Mouse (Mus musculus) heart, embryonic 13.5 days (tissue): ENCODE data around the gene Rbm33. TPM values are rescaled to one million over a fixed set of nuclear protein-coding genes. Genes with fewer than 3 reads are reported as not detected.

Experiments used
- ATAC-seq: fragments of 200-750 bp; cut with Nextera tagmentation; 2 replicates; pipeline ENCODE4 v1.8.0; 2017; ENCODE audit warnings: moderate TSS enrichment; ENCODE audit not compliant: insufficient number of reproducible peaks, low FRiP score, low TSS enrichment; ENCODE audit errors: extremely low read depth
- H3K27ac ChIP-seq: fragments of 300-500 bp; sonication (generic); replicated peaks from 2 replicates; pipeline ENCODE4 v1.5.1; 2015; ENCODE audit warnings: moderate library complexity, mild to moderate bottlenecking, inconsistent platforms
- H3K27me3 ChIP-seq: fragments of 300-500 bp; sonication (generic); replicated peaks from 2 replicates; pipeline ENCODE4 v1.6.1; 2015; ENCODE audit warnings: mild to moderate bottlenecking, inconsistent platforms
- H3K36me3 ChIP-seq: fragments of 300-500 bp; sonication (generic); 2 replicates; pipeline ENCODE4 v1.6.1; 2015; ENCODE audit warnings: mild to moderate bottlenecking, inconsistent platforms
- H3K4me1 ChIP-seq: fragments of 300-500 bp; sonication (generic); 2 replicates; pipeline ENCODE4 v1.6.1; 2015; ENCODE audit warnings: inconsistent platforms
- H3K4me2 ChIP-seq: fragments of 300-500 bp; sonication (generic); 2 replicates; pipeline ENCODE4 v1.6.1; 2015; ENCODE audit warnings: inconsistent platforms, mild to moderate bottlenecking, moderate library complexity
- H3K4me3 ChIP-seq: fragments of 300-500 bp; sonication (generic); 2 replicates; pipeline ENCODE4 v1.5.1; 2015; ENCODE audit warnings: moderate library complexity, mild to moderate bottlenecking, inconsistent platforms
- H3K9ac ChIP-seq: fragments of 300-500 bp; sonication (generic); 2 replicates; pipeline ENCODE4 v1.6.1; 2015; ENCODE audit warnings: inconsistent platforms, mild to moderate bottlenecking, moderate library complexity
- H3K9me3 ChIP-seq: fragments of 300-500 bp; sonication (generic); 2 replicates; pipeline ENCODE4 v1.6.1; 2016; ENCODE audit warnings: inconsistent platforms
- WGBS: fragments of 180-500 bp; shearing (Covaris S2); methylation state at CpG from one replicate; pipeline ENCODE4 v1.1.7; 2015; ENCODE audit warnings: mixed read lengths; 5-methylcytosine and 5-hydroxymethylcytosine counted together
- polyA plus RNA-seq: library from polyadenylated mRNA; unstranded; fragments of >200 nt; fragmentation: Nextera tagmentation; extraction: Ambion mirVana; gene quantifications from 2 replicates; pipeline ENCODE4 v1.2.1, GENCODE M21; 2015

The Rbm33 gene
- polyA plus RNA-seq, 1 experiment from 2014 or later, result 8.8 TPM

- no peak overlapping the region for H3K4me2 ChIP-seq
- no peak overlapping the region for H3K9ac ChIP-seq
- peaks cover 82% of the 10 kb centered on the region for H3K27me3 ChIP-seq
- no peak overlapping the region for H3K4me3 ChIP-seq
- H3K36me3 ChIP-seq, result no peaks in the 10 kb centered on the region
- WGBS, result 82% methylated on average over 6 of the region's 6 CpGs
- ATAC-seq, result no peak
- no peak overlapping the region for H3K27ac ChIP-seq
- no peaks in the 10 kb centered on the region for H3K9me3 ChIP-seq
- H3K4me1 ChIP-seq, result peaks cover 16% of the 10 kb centered on the region
Measured at GRCm38 (mm10) chr5:28454546-28454945, 137.6 kb downstream of the Rbm33 start.

- WGBS, result 83% methylated on average over 5 of the region's 5 CpGs
- Histone ChIP-seq H3K36me3 (no peaks in the 10 kb centered on the region), H3K4me3 (no peak overlapping the region), H3K9ac (no peak overlapping the region), H3K4me1 (peaks cover 27% of the 10 kb centered on the region), H3K4me2 (no peak overlapping the region), H3K27me3 (peaks cover 83% of the 10 kb centered on the region), H3K27ac (no peak overlapping the region), H3K9me3 (no peaks in the 10 kb centered on the region)
- ATAC-seq, result no peak
Measured at GRCm38 (mm10) chr5:28455721-28456120, 138.8 kb downstream of the Rbm33 start.

GRCm38 (mm10) chr5:28456366-28456765 is 139.4 kb downstream of the Rbm33 start:
- H3K4me3 ChIP-seq, result no peak overlapping the region
- H3K27ac ChIP-seq, result no peak overlapping the region
- no peaks in the 10 kb centered on the region for H3K36me3 ChIP-seq
- peaks cover 27% of the 10 kb centered on the region for H3K4me1 ChIP-seq
- H3K27me3 ChIP-seq, result peaks cover 90% of the 10 kb centered on the region
- WGBS, result 65% methylated on average over 1 of the region's 1 CpGs
- no peak overlapping the region for H3K4me2 ChIP-seq
- H3K9me3 ChIP-seq, result no peaks in the 10 kb centered on the region
- no peak overlapping the region for H3K9ac ChIP-seq
- ATAC-seq, result no peak

- Histone ChIP-seq H3K27me3 (peaks cover 96% of the 10 kb centered on the region), H3K9ac (peak overlapping the region; percentile 34; the same call in 1 of the 2 replicates)
- ATAC-seq, result no peak
Measured at GRCm38 (mm10) chr5:28457921-28458641, 141.2 kb downstream of the Rbm33 start.

GRCm38 (mm10) chr5:28458821-28459240 is 141.9 kb downstream of the Rbm33 start:
- no peaks in the 10 kb centered on the region for H3K9me3 ChIP-seq
- WGBS, result 1% methylated on average over 27 of the region's 27 CpGs
- no peaks in the 10 kb centered on the region for H3K36me3 ChIP-seq
- peaks cover 30% of the 10 kb centered on the region for H3K4me1 ChIP-seq
- H3K4me3 ChIP-seq, result peak overlapping the region; percentile 50
- ATAC-seq, result no peak
- peaks cover 99% of the 10 kb centered on the region for H3K27me3 ChIP-seq
- H3K27ac ChIP-seq, result no peak overlapping the region
- peak overlapping the region; percentile 72 for H3K4me2 ChIP-seq
- H3K9ac ChIP-seq, result no peak overlapping the region

More at GRCm38 (mm10) chr5:28457921-28458641, 141.2 kb downstream of the Rbm33 start:
- H3K4me1 ChIP-seq, result peaks cover 30% of the 10 kb centered on the region
- 1% methylated on average over 95 of the region's 95 CpGs for WGBS
- H3K9me3 ChIP-seq, result no peaks in the 10 kb centered on the region
- peak overlapping the region; percentile 72 for H3K4me2 ChIP-seq
- no peaks in the 10 kb centered on the region for H3K36me3 ChIP-seq
- H3K4me3 ChIP-seq, result peak overlapping the region; percentile 50
- H3K27ac ChIP-seq, result no peak overlapping the region

- Histone ChIP-seq H3K27me3 (peaks cover 99% of the 10 kb centered on the region), H3K27ac (no peak overlapping the region), H3K4me1 (peaks cover 38% of the 10 kb centered on the region), H3K9ac (no peak overlapping the region), H3K4me3 (peak overlapping the region; percentile 50; the same call in 1 of the 2 replicates), H3K4me2 (peak overlapping the region; percentile 72), H3K9me3 (no peaks in the 10 kb centered on the region), H3K36me3 (no peaks in the 10 kb centered on the region)
- ATAC-seq, result no peak
- 1% methylated on average over 41 of the region's 41 CpGs for WGBS
Measured at GRCm38 (mm10) chr5:28459456-28460225, 142.7 kb downstream of the Rbm33 start.

- Histone ChIP-seq H3K27me3 (peaks cover 99% of the 10 kb centered on the region), H3K4me2 (peak overlapping the region; percentile 27), H3K9me3 (no peaks in the 10 kb centered on the region), H3K36me3 (no peaks in the 10 kb centered on the region), H3K4me1 (peaks cover 49% of the 10 kb centered on the region), H3K27ac (no peak overlapping the region), H3K9ac (no peak overlapping the region), H3K4me3 (peak overlapping the region; percentile 17)
- no peak for ATAC-seq
- WGBS, result 3% methylated on average over 17 of the region's 17 CpGs
Measured at GRCm38 (mm10) chr5:28460556-28461350, 143.8 kb downstream of the Rbm33 start.

GRCm38 (mm10) chr5:28461376-28461775 is 144.5 kb downstream of the Rbm33 start:
- H3K9ac ChIP-seq, result no peak overlapping the region
- no peaks in the 10 kb centered on the region for H3K36me3 ChIP-seq
- H3K9me3 ChIP-seq, result no peaks in the 10 kb centered on the region
- WGBS, result 14% methylated on average over 11 of the region's 11 CpGs
- H3K4me2 ChIP-seq, result no peak overlapping the region
- H3K4me1 ChIP-seq, result peaks cover 53% of the 10 kb centered on the region
- no peak overlapping the region for H3K27ac ChIP-seq
- H3K4me3 ChIP-seq, result no peak overlapping the region
- H3K27me3 ChIP-seq, result peaks cover 99% of the 10 kb centered on the region
- ATAC-seq, result no peak

GRCm38 (mm10) chr5:28462741-28463590 is 146.0 kb downstream of the Rbm33 start:
- peaks cover 100% of the 10 kb centered on the region for H3K27me3 ChIP-seq
- 1% methylated on average over 33 of the region's 33 CpGs for WGBS
- H3K9me3 ChIP-seq, result no peaks in the 10 kb centered on the region
- no peak overlapping the region for H3K27ac ChIP-seq
- no peak overlapping the region for H3K9ac ChIP-seq
- H3K4me3 ChIP-seq, result peak overlapping the region; percentile 59
- peak overlapping the region; percentile 92 for H3K4me2 ChIP-seq
- no peaks in the 10 kb centered on the region for H3K36me3 ChIP-seq
- peaks cover 55% of the 10 kb centered on the region for H3K4me1 ChIP-seq
- no peak for ATAC-seq

- H3K4me1 ChIP-seq, result peaks cover 50% of the 10 kb centered on the region
- no peak overlapping the region for H3K9ac ChIP-seq
- no peaks in the 10 kb centered on the region for H3K36me3 ChIP-seq
- ATAC-seq, result no peak
- peaks cover 100% of the 10 kb centered on the region for H3K27me3 ChIP-seq
- peak overlapping the region; percentile 92 for H3K4me2 ChIP-seq
- 4% methylated on average over 10 of the region's 10 CpGs for WGBS
- peak overlapping the region; percentile 59 for H3K4me3 ChIP-seq
- no peak overlapping the region for H3K27ac ChIP-seq
- no peaks in the 10 kb centered on the region for H3K9me3 ChIP-seq
Measured at GRCm38 (mm10) chr5:28463656-28464055, 146.7 kb downstream of the Rbm33 start.
